Mouse (Mus musculus): ENCODE data around the gene Olfr441.
"Not testable (repeated sequence)": the region's sequence is repeated elsewhere in the genome, so short reads cannot be mapped to it uniquely, and the experiment has no call there.

Gene Olfr441

GRCm38 (mm10) chr6:43106069-43106468 lies at the start of gene Olfr441:
Gene Olfr441 (plus strand): TSS chr6:43106369.
- in situ Hi-C loops (cut with MboI; ENCODE audit: unreplicated experiment in 2 of 2): not testable (repeated sequence)

- in situ Hi-C loops (cut with MboI; ENCODE audit: unreplicated experiment in 2 of 2): no loop called here
Measured at GRCm38 (mm10) chr6:43078750-43079149, 27.4 kb upstream of the Olfr441 start.

GRCm38 (mm10) chr6:43081405-43081804 lies 24.8 kb upstream of the Olfr441 start:
- in situ Hi-C loops (cut with MboI; ENCODE audit: unreplicated experiment in 2 of 2): not testable (repeated sequence)

- in situ Hi-C loops (cut with MboI; ENCODE audit: unreplicated experiment in 2 of 2): not testable (repeated sequence)
Measured at GRCm38 (mm10) chr6:43146267-43146666, 40.1 kb downstream of the Olfr441 start, which contains the start of gene Olfr237-ps1. Gene Olfr237-ps1 (plus strand): TSS chr6:43146567.

GRCm38 (mm10) chr6:43159502-43159901 lies 53.3 kb downstream of the Olfr441 start:
- in situ Hi-C loops (cut with MboI; ENCODE audit: unreplicated experiment in 2 of 2): no loop called here

GRCm38 (mm10) chr6:43162982-43163381 lies 56.8 kb downstream of the Olfr441 start, which contains the start of gene Olfr437:
Gene Olfr437 (plus strand): TSS chr6:43163282.
- in situ Hi-C loops (cut with MboI; ENCODE audit: unreplicated experiment in 2 of 2): no loop called here

- in situ Hi-C loops (cut with MboI; ENCODE audit: unreplicated experiment in 2 of 2): no loop called here
Measured at GRCm38 (mm10) chr6:43167246-43167645, 61.1 kb downstream of the Olfr441 start.
